Mouse (Mus musculus): Measurements from ENCODE around the gene Rnf19b. TPM values are rescaled to one million over a fixed set of nuclear protein-coding genes. Genes with fewer than 3 reads are reported as not detected.

Gene Rnf19b
- total and polyA plus RNA-seq, 2 experiments, result 35.0 to 49.1 TPM

DNA sequence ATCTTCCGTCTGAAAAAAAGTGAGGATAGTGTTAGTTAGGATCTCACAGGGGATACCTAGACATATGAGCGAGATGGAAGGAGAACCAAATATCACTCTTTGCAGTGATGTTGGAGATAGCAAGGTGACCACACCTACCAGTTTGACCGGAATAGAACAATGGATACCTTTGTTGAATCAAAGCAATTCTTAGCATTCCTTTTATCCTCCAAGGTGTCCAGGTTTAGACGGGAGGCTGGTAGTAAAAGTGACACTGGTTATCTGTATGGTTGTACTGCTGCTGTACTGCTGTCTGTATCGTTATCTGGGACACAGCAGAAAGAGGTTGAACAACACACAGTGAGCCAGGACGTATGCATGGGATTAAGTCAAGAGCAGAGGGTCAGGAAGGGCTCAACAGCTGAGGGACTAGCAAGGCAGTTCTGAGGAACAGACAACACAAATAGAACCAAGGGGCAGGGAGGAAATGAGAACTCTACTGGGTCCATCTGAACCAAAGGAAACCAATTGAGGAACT, 7.1 kb upstream of the Rnf19b start:
- Histone ChIP-seq H3K4me3 (ENCODE audit: insufficient read depth, low read depth, low read length) (no peak overlapping the region), H3K9ac (ENCODE audit: low read depth, low read length) (no peak overlapping the region), H3K79me2 (ENCODE audit: control insufficient read depth, insufficient read depth, low read length) (no peaks in the 10 kb centered on the region), H3K4me1 (ENCODE audit: control insufficient read depth, insufficient read depth, low read length) (0 out of 2 replicates have a peak, but pooled peaks cover 6% of the 10 kb centered on the region), H3K27me3 (ENCODE audit: control insufficient read depth, insufficient read depth, low read length) (peaks cover 6% of the 10 kb centered on the region; the same call in 1 of the 2 replicates), H3K36me3 (ENCODE audit: control insufficient read depth, insufficient read depth, low read length) (no peaks in the 10 kb centered on the region), H3K27ac (replicated peaks; ENCODE audit: insufficient read depth, low read depth, low read length) (no peak overlapping the region)
- TF ChIP-seq POLR2A (IDR thresholded peaks at IDR 0.05; ENCODE audit: extremely low read depth, insufficient read depth, low read length), result no peak
- TF ChIP-seq CTCF (IDR thresholded peaks at IDR 0.05; ENCODE audit: low read depth, low read length), result no peak
- 67% methylated on average over 6 of the region's 6 CpGs for WGBS
- DNase-seq (ENCODE audit: extremely low read depth, low read depth, low spot score), result no peak

GRCm38 (mm10) chr4:129051461-129052183, 6.4 kb upstream of the Rnf19b start:
- Histone ChIP-seq H3K79me2 (ENCODE audit: control insufficient read depth, insufficient read depth, low read length) (no peaks in the 10 kb centered on the region), H3K4me1 (ENCODE audit: control insufficient read depth, insufficient read depth, low read length) (0 out of 2 replicates have a peak, but pooled peaks cover 6% of the 10 kb centered on the region), H3K27ac (replicated peaks; ENCODE audit: insufficient read depth, low read depth, low read length) (no peak overlapping the region), H3K4me3 (ENCODE audit: insufficient read depth, low read depth, low read length) (no peak overlapping the region), H3K36me3 (ENCODE audit: control insufficient read depth, insufficient read depth, low read length) (no peaks in the 10 kb centered on the region), H3K27me3 (ENCODE audit: control insufficient read depth, insufficient read depth, low read length) (peaks cover 6% of the 10 kb centered on the region; the same call in 1 of the 2 replicates), H3K9ac (ENCODE audit: low read depth, low read length) (no peak overlapping the region)
- TF ChIP-seq POLR2A (IDR thresholded peaks at IDR 0.05; ENCODE audit: extremely low read depth, insufficient read depth, low read length) (no peak), CTCF (IDR thresholded peaks at IDR 0.05; ENCODE audit: low read depth, low read length) (no peak)
- WGBS, result 40% methylated on average over 11 of the region's 11 CpGs
- no peak for DNase-seq (ENCODE audit: extremely low read depth, low read depth, low spot score)

- TF ChIP-seq CTCF (IDR thresholded peaks at IDR 0.05; ENCODE audit: low read depth, low read length) (no peak), POLR2A (IDR thresholded peaks at IDR 0.05; ENCODE audit: extremely low read depth, insufficient read depth, low read length) (no peak)
- 91% methylated on average over 12 of the region's 12 CpGs for WGBS
- H3K27ac ChIP-seq (replicated peaks; ENCODE audit: insufficient read depth, low read depth, low read length), result no peak overlapping the region
- no peak overlapping the region for H3K4me3 ChIP-seq (ENCODE audit: insufficient read depth, low read depth, low read length)
- H3K36me3 ChIP-seq (ENCODE audit: control insufficient read depth, insufficient read depth, low read length), result no peaks in the 10 kb centered on the region
- no peak for DNase-seq (ENCODE audit: extremely low read depth, low read depth, low spot score)
- H3K27me3 ChIP-seq (ENCODE audit: control insufficient read depth, insufficient read depth, low read length), result 0 out of 2 replicates have a peak, but pooled peaks cover 2% of the 10 kb centered on the region
- H3K9ac ChIP-seq (ENCODE audit: low read depth, low read length), result no peak overlapping the region
- H3K79me2 ChIP-seq (ENCODE audit: control insufficient read depth, insufficient read depth, low read length), result no peaks in the 10 kb centered on the region
- peaks cover 2% of the 10 kb centered on the region; the same call in 1 of the 2 replicates for H3K4me1 ChIP-seq (ENCODE audit: control insufficient read depth, insufficient read depth, low read length)
Measured at GRCm38 (mm10) chr4:129054757-129055156, 3.3 kb upstream of the Rnf19b start.

GRCm38 (mm10) chr4:129055562-129055961, 2.5 kb upstream of the Rnf19b start:
- H3K27ac ChIP-seq (replicated peaks; ENCODE audit: insufficient read depth, low read depth, low read length), result no peak overlapping the region
- no peak overlapping the region for H3K4me3 ChIP-seq (ENCODE audit: insufficient read depth, low read depth, low read length)
- 83% methylated on average over 5 of the region's 5 CpGs for WGBS
- no peaks in the 10 kb centered on the region for H3K27me3 ChIP-seq (ENCODE audit: control insufficient read depth, insufficient read depth, low read length)
- no peak for DNase-seq (ENCODE audit: extremely low read depth, low read depth, low spot score)
- TF ChIP-seq CTCF (IDR thresholded peaks at IDR 0.05; ENCODE audit: low read depth, low read length), result no peak
- no peak for TF ChIP-seq POLR2A (IDR thresholded peaks at IDR 0.05; ENCODE audit: extremely low read depth, insufficient read depth, low read length)
- no peak overlapping the region for H3K9ac ChIP-seq (ENCODE audit: low read depth, low read length)
- H3K4me1 ChIP-seq (ENCODE audit: control insufficient read depth, insufficient read depth, low read length), result peaks cover 3% of the 10 kb centered on the region; the same call in 1 of the 2 replicates
- H3K36me3 ChIP-seq (ENCODE audit: control insufficient read depth, insufficient read depth, low read length), result no peaks in the 10 kb centered on the region
- H3K79me2 ChIP-seq (ENCODE audit: control insufficient read depth, insufficient read depth, low read length), result no peaks in the 10 kb centered on the region

DNA sequence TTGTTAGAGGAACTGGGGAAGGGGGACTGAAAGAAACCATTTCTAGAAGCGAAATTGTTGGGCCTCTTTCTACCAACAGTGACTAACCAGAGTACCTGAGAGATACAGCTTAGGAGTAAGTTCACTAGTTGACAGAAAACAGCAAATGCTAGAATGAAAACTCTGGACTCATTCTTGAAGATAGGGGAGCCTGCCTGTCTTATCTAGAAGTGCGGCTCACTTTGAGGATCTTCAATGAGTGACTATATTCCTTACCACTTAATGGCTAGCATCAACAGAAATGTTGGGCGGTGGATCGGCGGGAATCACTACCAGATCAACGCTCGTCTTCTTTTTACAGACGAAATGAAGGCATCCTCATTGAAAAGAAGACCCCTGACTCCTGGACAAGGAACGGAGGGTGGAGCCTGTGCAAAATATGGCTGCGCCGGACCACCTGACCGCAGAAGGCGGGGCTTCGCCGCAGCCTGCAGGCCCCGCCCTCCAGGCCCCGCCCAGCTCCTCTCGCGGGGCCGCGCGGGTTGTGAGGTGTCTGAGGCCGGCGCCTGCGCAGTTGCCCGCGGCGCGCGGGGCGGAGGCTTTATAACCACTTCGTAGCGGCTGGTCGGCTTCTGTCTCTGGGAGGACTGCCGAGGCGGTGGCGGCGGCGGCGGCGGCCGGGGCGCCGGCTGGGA, 401 bp upstream of the Rnf19b start:
- TF ChIP-seq POLR2A (IDR thresholded peaks at IDR 0.05; ENCODE audit: extremely low read depth, insufficient read depth, low read length) (peak; percentile 88), CTCF (IDR thresholded peaks at IDR 0.05; ENCODE audit: low read depth, low read length) (no peak)
- H3K79me2 ChIP-seq (ENCODE audit: control insufficient read depth, insufficient read depth, low read length), result peaks cover 9% of the 10 kb centered on the region; the same call in 1 of the 2 replicates
- peak overlapping the region; percentile 48; the same call in 1 of the 2 replicates for H3K27ac ChIP-seq (replicated peaks; ENCODE audit: insufficient read depth, low read depth, low read length)
- H3K9ac ChIP-seq (ENCODE audit: low read depth, low read length), result peak overlapping the region; percentile 88
- H3K36me3 ChIP-seq (ENCODE audit: control insufficient read depth, insufficient read depth, low read length), result no peaks in the 10 kb centered on the region
- peak; percentile 67 for DNase-seq (ENCODE audit: extremely low read depth, low read depth, low spot score)
- no peaks in the 10 kb centered on the region for H3K27me3 ChIP-seq (ENCODE audit: control insufficient read depth, insufficient read depth, low read length)
- peak overlapping the region; percentile 70 for H3K4me3 ChIP-seq (ENCODE audit: insufficient read depth, low read depth, low read length)
- WGBS, result 4% methylated on average over 44 of the region's 44 CpGs
- H3K4me1 ChIP-seq (ENCODE audit: control insufficient read depth, insufficient read depth, low read length), result peaks cover 10% of the 10 kb centered on the region

All from liver, adult 2 months (tissue).